Mouse (Mus musculus) hindbrain, postnatal 0 days (tissue): ENCODE results near the gene Slc6a2. TPM values are rescaled to one million over a fixed set of nuclear protein-coding genes. Genes with fewer than 3 reads are reported as not detected.

ENCODE experiments used
- ATAC-seq: fragments of 200-750 bp; cut with Nextera tagmentation; 2 replicates; pipeline ENCODE4 v1.8.0; 2017; ENCODE audit warnings: mild to moderate bottlenecking, moderate TSS enrichment, moderate library complexity
- DNase-seq: peaks from one replicate; pipeline ENCODE4 v3.0.0-alpha.2; 2015; ENCODE audit warnings: low spot score
- H3K27ac ChIP-seq: fragments of 300-500 bp; sonication (generic); 2 replicates; pipeline ENCODE4 v1.5.1; 2014; ENCODE audit warnings: mild to moderate bottlenecking
- H3K27me3 ChIP-seq: fragments of 300-500 bp; sonication (generic); 2 replicates; pipeline ENCODE4 v1.6.1; 2014; ENCODE audit warnings: low read length, mixed read lengths; ENCODE audit not compliant: insufficient read depth
- H3K36me3 ChIP-seq: fragments of 300-500 bp; sonication (generic); 2 replicates; pipeline ENCODE4 v1.6.1; 2014; ENCODE audit warnings: low read length, mixed read lengths; ENCODE audit not compliant: insufficient read depth
- H3K4me1 ChIP-seq: fragments of 300-500 bp; sonication (generic); 2 replicates; pipeline ENCODE4 v1.6.1; 2014; ENCODE audit warnings: antibody characterized with exemption, low read length, mixed read lengths; ENCODE audit not compliant: insufficient read depth
- H3K4me2 ChIP-seq: fragments of 300-500 bp; sonication (generic); 2 replicates; pipeline ENCODE4 v1.6.1; 2014; ENCODE audit warnings: low read depth, mild to moderate bottlenecking, low read length, moderate library complexity, mixed read lengths
- H3K4me3 ChIP-seq: fragments of 300-500 bp; sonication (generic); 2 replicates; pipeline ENCODE4 v1.5.1; 2014; ENCODE audit warnings: low read length
- H3K9ac ChIP-seq: fragments of 300-500 bp; sonication (generic); replicated peaks from 2 replicates; pipeline ENCODE4 v1.6.1; 2014; ENCODE audit warnings: mild to moderate bottlenecking, low read length, moderate library complexity, mixed read lengths
- H3K9me3 ChIP-seq: fragments of 300-500 bp; sonication (generic); 2 replicates; pipeline ENCODE4 v1.6.1; 2016; ENCODE audit warnings: low read length, mixed read lengths
- CTCF ChIP-seq: IDR thresholded peaks from 2 replicates; pipeline ENCODE4 v1.5.1; 2016; ENCODE audit warnings: antibody characterized with exemption, control low read depth, low read depth
- WGBS: fragments of 180-500 bp; shearing (Covaris S2); extraction: QIAGEN DNeasy Blood & Tissue Kit; methylation state at CpG from one replicate; pipeline ENCODE4 v1.1.7; 2014; 5-methylcytosine and 5-hydroxymethylcytosine counted together
- polyA plus RNA-seq: library from polyadenylated mRNA; unstranded; fragments of >200 nt; fragmentation: Nextera tagmentation; extraction: Ambion mirVana; gene quantifications from 2 replicates; pipeline ENCODE4 v1.2.1, GENCODE M21; 2015
- total RNA-seq: library from RNA; depleted of rRNA; stranded (reverse); fragments of >200 nt; gene quantifications from 2 replicates; pipeline ENCODE4 v1.2.3, GENCODE M21; 2014; rRNA removed

The Slc6a2 gene
- total RNA-seq (7.9 and 10.6 TPM in 2 replicates), polyA plus RNA-seq (5.9 and 6.6 TPM in 2 replicates)

DNA sequence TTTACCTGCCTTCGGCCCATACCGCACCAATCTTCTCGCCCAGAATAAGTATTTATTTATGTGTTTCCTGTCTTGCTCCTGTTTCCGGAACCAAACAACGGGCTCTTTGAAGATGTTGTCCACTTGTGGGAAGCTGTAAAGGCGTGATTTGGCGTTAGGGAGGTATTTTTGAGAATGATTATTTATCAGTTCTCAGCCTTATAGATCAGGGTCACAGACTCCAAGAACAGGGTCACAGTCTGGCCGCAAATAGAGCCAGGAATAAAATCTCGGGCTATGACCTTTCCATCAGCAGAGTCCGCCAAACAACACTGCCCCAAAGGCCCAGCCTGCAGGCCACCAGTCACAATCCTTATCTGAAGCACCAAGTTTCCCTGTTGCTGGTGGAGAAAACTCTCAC is at the start of gene Slc6a2:
Gene Slc6a2 (plus strand): TSS at position 301 of the 400 bp plus-strand sequence.
- peak within 1 kb of the TSS; percentile 74 for H3K4me2 ChIP-seq
- peaks cover 6% of the 10 kb centered on the region for H3K4me1 ChIP-seq
- no peak for ATAC-seq
- TF ChIP-seq CTCF: no peak
- H3K36me3 ChIP-seq: no peaks in the 10 kb centered on the region
- H3K9ac ChIP-seq: 0 out of 2 replicates have a peak within 1 kb of the TSS, but pooled peaks have one; percentile 9
- no peak for DNase-seq
- H3K27me3 ChIP-seq: peaks cover 27% of the 10 kb centered on the region
- WGBS: 81% methylated on average over 10 of the region's 10 CpGs
- no peaks in the 10 kb centered on the region for H3K9me3 ChIP-seq
- H3K27ac ChIP-seq: no peak within 1 kb of the TSS
- peak within 1 kb of the TSS; percentile 37 for H3K4me3 ChIP-seq

DNA sequence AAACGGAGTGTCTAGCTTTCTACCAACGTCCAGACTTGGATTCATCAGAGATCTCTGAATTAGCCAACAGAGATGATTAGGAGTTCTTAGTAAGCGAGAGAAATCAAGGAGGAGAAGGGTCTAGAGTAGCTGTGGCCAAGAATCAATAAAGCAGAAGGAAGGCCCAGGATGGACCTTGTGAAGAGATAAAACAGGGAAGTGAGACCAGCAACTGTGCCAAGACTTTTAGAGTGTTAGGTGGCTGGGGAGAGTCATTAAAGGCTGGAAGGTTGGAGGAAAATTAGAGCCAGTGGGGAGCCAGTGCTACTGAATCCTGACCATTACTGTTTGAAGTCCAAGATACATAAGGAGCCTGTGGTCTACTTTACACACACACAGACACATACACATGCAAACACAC is 48.4 kb upstream of the Slc6a2 start:
- no peaks in the 10 kb centered on the region for H3K4me1 ChIP-seq
- H3K4me3 ChIP-seq: no peak overlapping the region
- ATAC-seq (no peak), DNase-seq (no peak)
- TF ChIP-seq CTCF: no peak
- no peaks in the 10 kb centered on the region for H3K27me3 ChIP-seq
- no peaks in the 10 kb centered on the region for H3K9me3 ChIP-seq
- no peak overlapping the region for H3K4me2 ChIP-seq
- 78% methylated on average over 3 of the region's 3 CpGs for WGBS
- no peak overlapping the region for H3K27ac ChIP-seq
- no peak overlapping the region for H3K9ac ChIP-seq
- H3K36me3 ChIP-seq: 0 out of 2 replicates have a peak, but pooled peaks cover 3% of the 10 kb centered on the region

DNA sequence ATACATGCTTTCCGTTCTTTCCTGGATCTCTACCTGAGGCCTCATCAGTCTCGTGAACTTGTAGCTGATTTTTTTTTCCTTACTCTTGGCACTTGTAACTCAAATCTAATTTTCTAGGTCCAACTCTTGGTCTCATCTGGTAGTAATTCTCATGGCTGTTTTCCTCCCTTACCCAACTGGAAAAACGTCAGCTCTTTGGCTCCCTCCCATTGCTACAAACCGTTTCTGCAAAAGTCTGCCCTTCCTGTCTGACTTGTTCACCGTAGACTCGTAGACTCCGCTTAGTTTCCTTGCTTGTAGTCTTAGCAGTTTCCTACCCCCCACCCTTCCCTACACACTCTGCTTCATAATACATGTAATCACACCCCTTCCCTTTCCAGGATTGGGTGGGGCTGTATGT is 46.5 kb upstream of the Slc6a2 start:
- Histone ChIP-seq H3K27me3 (no peaks in the 10 kb centered on the region), H3K4me2 (no peak overlapping the region), H3K36me3 (0 out of 2 replicates have a peak, but pooled peaks cover 3% of the 10 kb centered on the region), H3K9me3 (no peaks in the 10 kb centered on the region), H3K27ac (no peak overlapping the region), H3K4me1 (no peaks in the 10 kb centered on the region), H3K4me3 (no peak overlapping the region), H3K9ac (no peak overlapping the region)
- DNase-seq: no peak
- no peak for ATAC-seq
- WGBS: 79% methylated on average over 7 of the region's 7 CpGs
- TF ChIP-seq CTCF: no peak

DNA sequence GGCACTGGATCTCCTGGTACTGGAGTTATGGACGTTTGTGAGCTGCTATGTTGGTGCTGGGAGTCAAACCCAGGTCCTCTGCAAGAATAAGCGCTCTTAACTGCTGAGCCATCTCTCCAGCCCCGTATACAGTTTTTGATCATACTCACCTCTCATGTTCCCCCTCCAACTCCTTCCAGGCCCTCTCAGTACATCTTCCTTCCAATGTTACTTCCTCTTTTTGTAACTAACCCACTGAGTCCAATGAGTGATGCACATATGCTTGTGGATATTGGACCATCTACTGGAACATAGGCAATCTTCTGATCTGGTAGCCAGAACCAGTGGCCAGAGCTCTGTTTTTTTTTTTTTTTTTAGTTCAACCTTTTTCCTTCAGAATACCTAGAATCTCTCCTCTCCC is 43.8 kb upstream of the Slc6a2 start:
- Histone ChIP-seq H3K4me3 (no peak overlapping the region), H3K36me3 (no peaks in the 10 kb centered on the region), H3K4me1 (no peaks in the 10 kb centered on the region), H3K9ac (no peak overlapping the region), H3K27me3 (no peaks in the 10 kb centered on the region), H3K27ac (no peak overlapping the region), H3K4me2 (no peak overlapping the region), H3K9me3 (no peaks in the 10 kb centered on the region)
- ATAC-seq (no peak), DNase-seq (no peak)
- 87% methylated on average over 3 of the region's 3 CpGs for WGBS
- TF ChIP-seq CTCF: no peak

DNA sequence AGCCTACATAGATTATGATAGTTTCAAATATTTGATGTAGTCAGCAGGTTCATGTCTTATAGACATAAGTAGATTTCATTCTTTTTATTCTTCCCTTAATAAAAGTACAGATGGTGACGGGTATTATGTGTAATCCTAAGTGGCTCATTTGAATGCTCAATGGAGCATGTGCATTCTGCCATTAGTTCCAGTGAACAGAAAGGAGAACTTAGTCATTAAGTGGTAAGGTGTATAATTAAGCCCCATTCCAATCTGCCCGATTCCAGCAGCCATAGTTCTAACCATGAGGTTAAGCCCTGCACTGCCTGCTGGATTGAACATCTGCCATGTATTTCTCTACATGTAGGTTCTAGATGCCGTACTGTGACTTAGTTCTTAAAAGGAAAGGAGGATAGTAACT is 38.1 kb upstream of the Slc6a2 start:
- Histone ChIP-seq H3K27ac (no peak overlapping the region), H3K4me2 (no peak overlapping the region), H3K9me3 (no peaks in the 10 kb centered on the region), H3K9ac (no peak overlapping the region), H3K4me1 (no peaks in the 10 kb centered on the region), H3K4me3 (no peak overlapping the region), H3K27me3 (no peaks in the 10 kb centered on the region), H3K36me3 (no peaks in the 10 kb centered on the region)
- ATAC-seq: no peak
- no peak for TF ChIP-seq CTCF
- DNase-seq: peak; percentile 4
- 61% methylated on average over 3 of the region's 3 CpGs for WGBS

DNA sequence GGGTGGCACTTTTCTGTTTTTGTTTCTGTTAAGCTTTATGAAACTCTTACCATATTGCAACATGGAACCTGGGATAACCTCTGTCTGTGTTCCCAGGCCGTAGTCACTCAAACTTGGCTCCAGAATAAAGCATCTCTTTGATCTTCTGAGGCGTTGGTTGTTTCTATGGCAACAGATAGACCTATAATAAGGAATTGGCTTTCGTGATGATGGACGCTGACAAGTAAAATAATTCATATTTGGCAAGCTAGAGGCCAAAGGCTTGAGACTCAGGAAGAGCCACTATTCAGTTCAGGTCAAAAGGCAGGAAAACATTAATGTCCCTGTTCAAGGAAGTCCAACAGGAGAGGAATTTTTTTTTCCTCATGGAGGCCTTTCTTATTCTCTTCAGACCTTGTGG is 30.9 kb upstream of the Slc6a2 start:
- H3K27ac ChIP-seq: no peak overlapping the region
- TF ChIP-seq CTCF: no peak
- peaks cover 6% of the 10 kb centered on the region; the same call in 1 of the 2 replicates for H3K9me3 ChIP-seq
- no peaks in the 10 kb centered on the region for H3K36me3 ChIP-seq
- no peak for DNase-seq
- 56% methylated on average over 4 of the region's 4 CpGs for WGBS
- no peaks in the 10 kb centered on the region for H3K27me3 ChIP-seq
- H3K9ac ChIP-seq: no peak overlapping the region
- no peaks in the 10 kb centered on the region for H3K4me1 ChIP-seq
- H3K4me3 ChIP-seq: no peak overlapping the region
- ATAC-seq: no peak
- no peak overlapping the region for H3K4me2 ChIP-seq

DNA sequence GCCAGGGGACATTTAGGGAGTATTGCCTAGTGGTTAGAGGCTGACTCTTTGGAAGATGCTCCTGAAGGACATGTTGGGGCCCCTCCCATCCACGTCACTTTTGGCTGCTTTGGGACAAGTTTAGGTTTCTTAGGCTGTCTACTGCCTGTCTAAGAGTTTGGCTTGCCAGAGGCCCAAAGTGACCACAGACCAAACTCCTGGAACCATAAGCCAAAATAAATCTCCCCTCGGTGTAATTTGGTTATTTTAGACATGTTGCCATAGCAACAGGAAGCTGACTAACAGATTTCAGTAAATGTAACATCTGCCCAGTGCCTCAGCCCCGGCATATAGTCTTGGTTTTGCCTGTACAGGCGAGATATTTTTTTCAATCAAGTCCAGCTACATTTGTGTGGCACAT is 21.8 kb upstream of the Slc6a2 start:
- 81% methylated on average over 4 of the region's 4 CpGs for WGBS
- H3K9ac ChIP-seq: no peak overlapping the region
- DNase-seq: no peak
- H3K27me3 ChIP-seq: no peaks in the 10 kb centered on the region
- no peaks in the 10 kb centered on the region for H3K36me3 ChIP-seq
- H3K4me1 ChIP-seq: no peaks in the 10 kb centered on the region
- TF ChIP-seq CTCF: no peak
- no peak overlapping the region for H3K4me3 ChIP-seq
- no peaks in the 10 kb centered on the region for H3K9me3 ChIP-seq
- ATAC-seq: no peak
- no peak overlapping the region for H3K27ac ChIP-seq
- no peak overlapping the region for H3K4me2 ChIP-seq
